Mouse (Mus musculus): Measurements from ENCODE around the gene Nr4a1. TPM values are rescaled to one million over a fixed set of nuclear protein-coding genes. Genes with fewer than 3 reads are reported as not detected.
A peak's percentile ranks its signal among the peaks of the same experiment; 100 is the strongest.

Nr4a1 gene
- polyA plus RNA-seq, 1 experiment from 2014 or later = 1.3 TPM

DNA sequence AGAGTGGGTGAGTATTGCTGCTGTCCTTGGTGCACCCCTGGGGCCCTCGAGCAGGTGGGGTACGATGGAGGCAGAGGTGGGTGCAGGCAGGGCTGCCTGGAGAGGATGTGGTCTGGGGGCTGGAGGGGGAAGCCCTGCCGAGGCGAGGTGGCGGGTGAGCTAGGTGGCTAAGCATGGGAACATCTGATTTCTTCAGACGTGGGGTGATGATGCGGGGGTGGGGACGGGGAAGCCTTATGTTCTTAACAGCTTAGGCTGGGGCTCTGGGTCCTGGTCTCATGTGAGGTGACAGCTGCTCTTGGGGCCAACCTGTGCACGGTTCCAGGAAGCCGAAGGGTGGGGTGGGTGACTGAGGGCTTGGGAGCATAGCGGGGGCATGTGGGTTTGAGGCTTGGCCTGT is 4.4 kb downstream of the Nr4a1 start:
- Histone ChIP-seq H3K4me1 (ENCODE audit: control insufficient read depth, insufficient read depth, low read length) (0 out of 2 replicates have a peak, but pooled peaks cover 3% of the 10 kb centered on the region), H3K9ac (ENCODE audit: low read length) (no peak overlapping the region), H3K4me3 (ENCODE audit: low read depth, low read length) (no peak overlapping the region), H3K27ac (ENCODE audit: low read depth, low read length) (no peak overlapping the region), H3K4me2 (no peak overlapping the region), H3K36me3 (ENCODE audit: control insufficient read depth, insufficient read depth, low read length) (no peaks in the 10 kb centered on the region; the same call in 1 of the 2 replicates), H3K9me3 (ENCODE audit: control insufficient read depth, low read length) (no peaks in the 10 kb centered on the region), H3K27me3 (ENCODE audit: control insufficient read depth, insufficient read depth, low read length) (no peaks in the 10 kb centered on the region)
- DNase-seq (ENCODE audit: low spot score, missing footprints) = no peak
- WGBS = 88% methylated on average over 11 of the region's 11 CpGs
- no peak for ATAC-seq (ENCODE audit: low FRiP score)

DNA sequence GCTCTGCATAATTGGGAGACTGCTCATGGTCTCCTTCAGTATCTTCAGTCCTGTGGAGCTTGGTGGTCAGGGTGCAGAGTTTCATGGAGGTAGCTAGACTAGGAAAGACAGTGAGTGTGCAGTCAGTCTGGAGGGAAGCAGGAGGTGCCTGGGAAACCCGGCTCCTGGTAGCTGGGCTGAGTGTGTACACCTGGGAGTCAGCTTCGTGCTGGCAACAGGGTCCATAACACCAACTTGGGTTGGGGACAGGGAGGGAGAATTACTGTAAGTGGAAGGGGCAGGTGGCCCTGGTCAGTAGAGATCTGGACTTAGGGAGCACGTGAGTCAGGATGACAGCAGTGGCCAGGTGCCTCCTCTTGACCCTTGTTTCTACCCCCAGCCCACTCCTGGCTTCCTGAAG is 5.9 kb downstream of the Nr4a1 start:
- no peaks in the 10 kb centered on the region for H3K4me1 ChIP-seq (ENCODE audit: control insufficient read depth, insufficient read depth, low read length)
- no peaks in the 10 kb centered on the region for H3K9me3 ChIP-seq (ENCODE audit: control insufficient read depth, low read length)
- ATAC-seq (ENCODE audit: low FRiP score) (no peak), DNase-seq (ENCODE audit: low spot score, missing footprints) (no peak)
- 91% methylated on average over 3 of the region's 3 CpGs for WGBS
- no peak overlapping the region for H3K27ac ChIP-seq (ENCODE audit: low read depth, low read length)
- H3K4me3 ChIP-seq (ENCODE audit: low read depth, low read length) = no peak overlapping the region
- H3K36me3 ChIP-seq (ENCODE audit: control insufficient read depth, insufficient read depth, low read length) = no peaks in the 10 kb centered on the region; the same call in 1 of the 2 replicates
- no peak overlapping the region for H3K4me2 ChIP-seq
- H3K27me3 ChIP-seq (ENCODE audit: control insufficient read depth, insufficient read depth, low read length) = no peaks in the 10 kb centered on the region
- H3K9ac ChIP-seq (ENCODE audit: low read length) = no peak overlapping the region

DNA sequence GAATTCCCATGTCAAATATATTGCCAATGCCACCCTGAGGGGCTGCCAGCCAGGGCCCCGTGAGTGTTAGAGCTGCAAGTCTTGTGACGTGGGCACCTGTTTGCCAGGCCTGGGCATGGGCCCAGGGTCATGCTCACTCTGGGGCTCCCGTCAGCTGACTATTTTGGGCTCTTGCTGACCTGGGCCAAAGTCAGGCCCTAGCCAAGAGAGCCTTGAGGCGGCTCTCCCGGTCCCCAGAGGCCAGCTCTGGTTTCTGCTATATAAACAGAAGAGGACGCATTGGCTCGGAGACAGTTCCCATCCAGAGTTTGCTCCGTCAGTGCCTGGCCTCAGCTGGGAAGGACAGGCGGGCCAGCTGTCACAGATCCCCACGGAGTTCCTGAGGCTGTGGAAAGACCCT is 6.3 kb downstream of the Nr4a1 start:
- H3K4me3 ChIP-seq (ENCODE audit: low read depth, low read length) = no peak overlapping the region
- H3K9ac ChIP-seq (ENCODE audit: low read length) = no peak overlapping the region
- DNase-seq (ENCODE audit: low spot score, missing footprints) (no peak), ATAC-seq (ENCODE audit: low FRiP score) (no peak)
- H3K4me1 ChIP-seq (ENCODE audit: control insufficient read depth, insufficient read depth, low read length) = no peaks in the 10 kb centered on the region
- no peaks in the 10 kb centered on the region; the same call in 1 of the 2 replicates for H3K36me3 ChIP-seq (ENCODE audit: control insufficient read depth, insufficient read depth, low read length)
- H3K27me3 ChIP-seq (ENCODE audit: control insufficient read depth, insufficient read depth, low read length) = no peaks in the 10 kb centered on the region
- H3K4me2 ChIP-seq = no peak overlapping the region
- H3K27ac ChIP-seq (ENCODE audit: low read depth, low read length) = no peak overlapping the region
- WGBS = 74% methylated on average over 10 of the region's 10 CpGs
- H3K9me3 ChIP-seq (ENCODE audit: control insufficient read depth, low read length) = no peaks in the 10 kb centered on the region

DNA sequence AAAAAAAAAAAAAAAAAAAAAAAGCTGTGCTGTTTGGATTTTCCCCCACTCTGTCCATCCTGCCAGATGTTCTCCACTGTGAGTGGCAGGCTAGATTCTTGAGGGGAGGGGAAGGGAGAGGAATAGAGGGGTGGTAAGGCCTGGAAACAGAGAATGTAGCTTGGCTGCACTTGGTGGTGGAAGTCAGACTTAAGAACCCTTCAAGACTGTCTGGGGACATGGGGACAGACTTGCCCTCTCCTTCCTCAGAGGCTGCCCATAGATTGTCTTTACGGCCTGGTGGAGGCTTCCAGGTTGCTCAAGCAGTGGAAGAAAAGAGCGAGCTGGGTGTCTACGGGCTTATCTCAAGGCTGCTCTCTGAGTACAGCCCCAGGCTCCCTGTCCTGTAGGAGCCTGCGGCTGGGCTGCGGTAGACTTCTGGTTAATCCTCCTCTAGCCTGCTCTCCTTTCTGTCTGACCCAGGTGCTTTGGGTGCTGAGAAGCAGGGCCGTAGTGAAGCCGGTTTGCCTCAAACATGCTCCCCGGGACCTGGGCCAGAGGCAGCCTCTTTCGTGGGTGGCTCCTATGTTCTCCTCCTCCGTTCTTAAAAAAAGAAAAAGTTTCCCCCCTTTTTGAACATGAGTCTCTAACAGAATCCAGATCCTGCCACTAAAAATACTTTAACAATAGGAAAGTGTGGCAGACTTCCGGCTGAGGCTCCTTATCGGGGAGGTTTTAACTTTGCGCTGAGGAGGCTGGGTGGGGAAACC is 7.0 kb downstream of the Nr4a1 start:
- Histone ChIP-seq H3K4me2 (no peak overlapping the region), H3K4me3 (ENCODE audit: low read depth, low read length) (no peak overlapping the region), H3K36me3 (ENCODE audit: control insufficient read depth, insufficient read depth, low read length) (no peaks in the 10 kb centered on the region; the same call in 1 of the 2 replicates), H3K9me3 (ENCODE audit: control insufficient read depth, low read length) (no peaks in the 10 kb centered on the region), H3K4me1 (ENCODE audit: control insufficient read depth, insufficient read depth, low read length) (peaks cover 1% of the 10 kb centered on the region), H3K27ac (ENCODE audit: low read depth, low read length) (no peak overlapping the region), H3K27me3 (ENCODE audit: control insufficient read depth, insufficient read depth, low read length) (peaks cover 2% of the 10 kb centered on the region; the same call in 1 of the 2 replicates), H3K9ac (ENCODE audit: low read length) (no peak overlapping the region)
- WGBS = 68% methylated on average over 13 of the region's 13 CpGs
- DNase-seq (ENCODE audit: low spot score, missing footprints) (no peak), ATAC-seq (ENCODE audit: low FRiP score) (no peak)

DNA sequence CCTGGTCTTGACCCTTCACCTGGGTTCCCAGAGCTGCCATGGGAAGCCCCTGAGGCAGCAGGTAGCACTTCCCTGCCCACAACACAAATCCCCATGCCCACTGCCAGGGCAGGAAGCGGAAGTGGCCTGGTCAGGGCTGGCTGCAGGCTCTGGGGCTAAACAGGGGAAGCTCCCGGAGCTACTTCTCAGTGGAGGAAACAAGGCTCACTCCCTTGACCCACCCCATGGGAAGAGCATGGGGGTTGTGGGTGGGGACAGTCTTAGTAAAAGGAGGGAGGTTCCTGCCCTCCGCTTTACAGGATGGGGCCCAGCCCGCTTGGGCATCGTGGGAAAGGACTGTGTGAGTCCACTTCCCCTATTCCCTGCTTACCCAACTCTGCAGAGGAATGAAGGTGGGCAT is 8.4 kb downstream of the Nr4a1 start:
- WGBS = 63% methylated on average over 5 of the region's 5 CpGs
- DNase-seq (ENCODE audit: low spot score, missing footprints) (no peak), ATAC-seq (ENCODE audit: low FRiP score) (no peak)
- H3K27ac ChIP-seq (ENCODE audit: low read depth, low read length) = no peak overlapping the region
- H3K4me3 ChIP-seq (ENCODE audit: low read depth, low read length) = no peak overlapping the region
- no peaks in the 10 kb centered on the region; the same call in 1 of the 2 replicates for H3K36me3 ChIP-seq (ENCODE audit: control insufficient read depth, insufficient read depth, low read length)
- H3K9me3 ChIP-seq (ENCODE audit: control insufficient read depth, low read length) = no peaks in the 10 kb centered on the region
- H3K4me2 ChIP-seq = no peak overlapping the region
- H3K9ac ChIP-seq (ENCODE audit: low read length) = no peak overlapping the region
- peaks cover 16% of the 10 kb centered on the region for H3K27me3 ChIP-seq (ENCODE audit: control insufficient read depth, insufficient read depth, low read length)
- peaks cover 10% of the 10 kb centered on the region for H3K4me1 ChIP-seq (ENCODE audit: control insufficient read depth, insufficient read depth, low read length)

DNA sequence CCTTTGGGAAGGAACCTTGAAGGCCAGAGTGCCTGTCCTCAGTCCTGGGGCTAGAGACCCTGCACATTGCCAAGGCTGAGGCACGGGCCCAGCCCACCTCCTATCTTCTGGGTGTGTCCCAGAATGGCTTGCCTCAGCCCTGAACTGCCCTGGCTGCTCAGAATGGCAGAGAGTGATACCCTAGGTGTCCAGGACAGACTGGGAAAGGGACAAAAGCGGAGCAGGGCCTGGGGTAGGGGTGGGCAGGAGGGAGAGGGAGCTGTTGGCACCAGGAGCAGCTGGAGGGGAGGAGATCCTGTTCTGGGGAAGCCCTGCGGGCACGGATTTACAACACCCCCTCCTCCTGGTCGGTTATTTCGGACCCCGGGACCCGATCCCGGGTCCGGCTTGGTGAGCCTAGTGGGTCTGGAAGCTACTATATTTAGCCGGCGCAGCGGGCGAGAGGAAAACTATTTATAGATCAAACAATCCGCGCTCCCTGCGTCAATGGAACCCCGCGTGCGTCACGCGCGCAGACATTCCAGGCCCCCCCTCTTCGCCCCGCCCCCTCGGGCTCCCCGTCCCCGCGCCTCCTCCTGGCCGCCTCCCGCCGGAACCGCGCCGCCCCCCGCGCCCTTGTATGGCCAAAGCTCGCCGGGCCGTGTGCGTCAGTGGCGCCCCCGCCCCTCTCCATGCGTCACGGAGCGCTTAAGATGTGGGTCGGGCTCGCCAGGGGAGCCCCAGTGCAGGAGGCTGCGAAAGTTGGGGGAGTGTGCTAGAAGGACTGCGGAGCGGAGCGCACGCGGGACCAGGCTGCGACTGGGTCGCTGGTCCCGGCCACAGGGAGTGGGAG is 12.3 kb downstream of the Nr4a1 start:
- Histone ChIP-seq H3K4me1 (ENCODE audit: control insufficient read depth, insufficient read depth, low read length) (peaks cover 10% of the 10 kb centered on the region), H3K9ac (ENCODE audit: low read length) (peak overlapping the region; percentile 47), H3K27ac (ENCODE audit: low read depth, low read length) (no peak overlapping the region), H3K4me2 (peak overlapping the region; percentile 85), H3K27me3 (ENCODE audit: control insufficient read depth, insufficient read depth, low read length) (peaks cover 19% of the 10 kb centered on the region), H3K4me3 (ENCODE audit: low read depth, low read length) (peak overlapping the region; percentile 44), H3K36me3 (ENCODE audit: control insufficient read depth, insufficient read depth, low read length) (no peaks in the 10 kb centered on the region), H3K9me3 (ENCODE audit: control insufficient read depth, low read length) (no peaks in the 10 kb centered on the region)
- ATAC-seq (ENCODE audit: low FRiP score) = peak; percentile 54
- DNase-seq (ENCODE audit: low spot score, missing footprints) = peak; percentile 93
- under 1% methylated on average over 46 of the region's 57 CpGs for WGBS

DNA sequence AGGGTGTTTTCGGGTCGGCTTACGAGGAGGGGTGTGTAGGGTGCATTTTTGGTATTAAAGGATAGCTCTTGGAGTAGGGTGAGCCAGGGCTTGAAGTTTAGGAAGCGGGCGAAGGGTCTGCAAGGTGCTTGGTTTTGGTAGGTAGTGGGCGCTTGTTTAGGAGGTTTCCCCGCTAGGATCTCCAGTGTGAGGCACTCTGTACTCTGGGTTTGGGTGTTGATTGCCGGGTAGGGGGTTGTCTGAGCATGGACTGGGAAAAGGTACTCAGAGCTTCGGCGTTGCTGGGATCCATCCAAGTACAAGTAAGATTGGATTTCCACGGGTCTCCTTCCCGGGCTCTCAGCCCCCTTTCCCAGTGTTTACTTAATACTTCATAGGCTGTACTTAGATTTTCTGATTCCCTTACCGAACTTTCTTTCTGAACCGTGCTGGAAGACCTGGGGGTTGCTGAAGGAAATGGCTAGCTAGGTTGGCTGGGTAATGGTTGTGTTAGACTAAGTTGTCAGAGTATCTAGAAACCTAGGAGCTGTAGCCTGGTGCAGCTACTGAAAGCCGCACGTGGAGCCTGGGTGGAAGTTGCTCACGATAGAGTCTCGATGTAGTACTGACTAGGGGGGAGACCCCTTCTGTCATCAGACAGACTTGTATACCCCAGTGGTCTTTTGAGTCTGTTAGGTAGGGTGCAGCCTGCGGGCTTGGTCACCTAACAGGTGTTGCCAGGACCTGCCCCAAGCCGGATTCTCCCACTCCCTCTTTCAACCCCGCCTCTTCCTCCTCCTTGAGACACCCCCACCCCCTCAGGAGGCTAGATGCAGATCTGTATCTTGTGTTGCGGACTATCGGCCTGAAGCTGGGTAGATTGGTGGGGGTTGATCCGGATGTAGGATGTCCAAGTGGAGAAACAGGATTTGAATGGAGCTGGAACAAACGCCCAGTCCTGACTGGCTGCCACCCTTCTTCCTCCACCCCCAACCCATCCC is 13.3 kb downstream of the Nr4a1 start:
- DNase-seq (ENCODE audit: low spot score, missing footprints) (peak; percentile 90), ATAC-seq (ENCODE audit: low FRiP score) (no peak)
- H3K4me1 ChIP-seq (ENCODE audit: control insufficient read depth, insufficient read depth, low read length) = peaks cover 10% of the 10 kb centered on the region
- H3K4me2 ChIP-seq = peak overlapping the region; percentile 85
- no peaks in the 10 kb centered on the region for H3K9me3 ChIP-seq (ENCODE audit: control insufficient read depth, low read length)
- WGBS = 6% methylated on average over 25 of the region's 25 CpGs
- H3K4me3 ChIP-seq (ENCODE audit: low read depth, low read length) = peak overlapping the region; percentile 44
- H3K36me3 ChIP-seq (ENCODE audit: control insufficient read depth, insufficient read depth, low read length) = no peaks in the 10 kb centered on the region
- H3K27ac ChIP-seq (ENCODE audit: low read depth, low read length) = no peak overlapping the region
- peaks cover 19% of the 10 kb centered on the region for H3K27me3 ChIP-seq (ENCODE audit: control insufficient read depth, insufficient read depth, low read length)
- H3K9ac ChIP-seq (ENCODE audit: low read length) = peak overlapping the region; percentile 47; the same call in 1 of the 2 replicates

DNA sequence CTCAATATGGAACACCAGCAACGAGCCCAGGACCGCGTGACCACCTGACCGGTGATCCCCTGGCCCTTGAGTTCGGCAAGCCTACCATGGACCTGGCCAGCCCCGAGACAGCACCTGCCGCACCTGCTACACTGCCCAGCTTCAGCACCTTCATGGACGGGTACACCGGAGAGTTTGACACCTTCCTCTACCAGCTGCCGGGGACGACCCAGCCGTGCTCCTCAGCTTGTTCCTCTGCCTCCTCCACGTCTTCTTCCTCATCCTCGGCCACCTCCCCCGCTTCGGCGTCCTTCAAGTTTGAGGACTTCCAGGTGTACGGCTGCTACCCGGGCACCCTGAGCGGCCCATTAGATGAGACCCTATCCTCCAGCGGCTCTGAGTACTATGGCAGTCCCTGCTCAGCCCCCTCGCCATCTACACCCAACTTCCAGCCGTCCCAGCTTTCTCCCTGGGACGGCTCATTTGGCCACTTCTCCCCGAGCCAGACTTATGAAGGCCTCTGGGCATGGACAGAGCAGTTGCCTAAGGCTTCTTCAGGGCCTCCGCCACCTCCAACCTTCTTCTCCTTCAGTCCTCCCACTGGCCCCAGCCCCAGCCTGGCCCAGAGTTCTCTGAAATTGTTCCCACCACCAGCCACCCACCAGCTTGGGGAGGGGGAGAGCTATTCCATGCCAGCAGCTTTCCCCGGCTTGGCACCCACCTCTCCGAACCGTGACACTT is 16.2 kb downstream of the Nr4a1 start:
- Histone ChIP-seq H3K4me1 (ENCODE audit: control insufficient read depth, insufficient read depth, low read length) (peaks cover 10% of the 10 kb centered on the region), H3K36me3 (ENCODE audit: control insufficient read depth, insufficient read depth, low read length) (no peaks in the 10 kb centered on the region), H3K9me3 (ENCODE audit: control insufficient read depth, low read length) (no peaks in the 10 kb centered on the region), H3K27ac (ENCODE audit: low read depth, low read length) (no peak overlapping the region), H3K9ac (ENCODE audit: low read length) (no peak overlapping the region), H3K4me3 (ENCODE audit: low read depth, low read length) (no peak overlapping the region), H3K27me3 (ENCODE audit: control insufficient read depth, insufficient read depth, low read length) (peaks cover 19% of the 10 kb centered on the region), H3K4me2 (no peak overlapping the region)
- WGBS = 90% methylated on average over 29 of the region's 29 CpGs
- DNase-seq (ENCODE audit: low spot score, missing footprints) (no peak), ATAC-seq (ENCODE audit: low FRiP score) (no peak)
